Mouse (Mus musculus): Measurements from ENCODE around the gene Rnf103. TPM values are rescaled to one million over a fixed set of nuclear protein-coding genes. Genes with fewer than 3 reads are reported as not detected.
"Not testable (repeated sequence)": the region's sequence is repeated elsewhere in the genome, so short reads cannot be mapped to it uniquely, and the experiment has no call there.

The Rnf103 gene
- 3.8 and 6.5 TPM in 2 replicates for polyA plus RNA-seq (2015; fragmentation: Nextera tagmentation; extraction: Ambion mirVana)

DNA sequence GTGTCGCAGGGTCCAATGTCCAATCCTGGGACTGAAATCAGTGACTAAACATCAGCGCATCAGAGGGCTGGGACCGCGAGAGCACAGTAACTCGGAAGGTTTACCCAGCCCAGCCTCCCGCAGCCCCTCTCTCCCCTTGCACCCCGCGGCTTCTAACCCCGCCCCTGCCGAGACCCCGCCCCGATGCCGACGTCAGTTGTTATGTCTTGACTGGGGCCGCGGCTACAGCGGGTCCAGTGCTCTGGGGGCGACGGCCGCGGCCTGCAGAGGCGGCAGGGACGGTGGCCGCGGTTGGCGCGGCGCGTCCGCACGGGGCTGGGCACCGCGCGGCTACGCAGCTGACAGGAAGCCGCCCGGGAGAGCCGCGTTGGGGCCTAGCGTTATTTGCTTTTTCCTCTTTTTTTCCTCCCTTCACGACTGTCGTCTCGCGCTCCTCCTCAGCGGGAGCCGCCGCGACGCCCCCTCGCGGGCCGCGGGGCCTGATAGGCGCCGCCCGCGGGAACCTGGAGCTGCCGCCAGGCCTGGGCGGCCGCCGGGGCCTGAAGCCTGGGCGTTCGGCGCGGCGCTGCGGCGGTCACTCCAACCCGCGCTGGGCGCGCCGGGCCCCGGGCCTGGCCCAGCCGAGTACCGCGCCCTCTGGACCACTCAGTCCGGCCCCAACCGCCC is at the start of gene Rnf103:
TSS of gene Rnf103 (plus strand) at position 220 of the 666 bp plus-strand sequence.
- WGBS (ENCODE audit: insufficient replicate concordance): under 1% methylated on average over 68 of the region's 79 CpGs
- peak; percentile 92 for ATAC-seq (ENCODE audit: low read depth)
- Histone ChIP-seq H3K27ac (ENCODE audit: low read length) (peak within 1 kb of the TSS; percentile 94), H3K4me2 (ENCODE audit: low read depth, low read length) (peak within 1 kb of the TSS; percentile 78), H3K9ac (ENCODE audit: low read depth, low read length) (peak within 1 kb of the TSS; percentile 98), H3K4me1 (ENCODE audit: control insufficient read depth, low read depth, low read length) (peaks cover 2% of the 10 kb centered on the region; the same call in 1 of the 2 replicates), H3K27me3 (ENCODE audit: control insufficient read depth, insufficient read depth, low read depth, low read length) (no peaks in the 10 kb centered on the region; the same call in 1 of the 2 replicates), H3K9me3 (replicated peaks; ENCODE audit: control insufficient read depth, low read length) (no peaks in the 10 kb centered on the region), H3K36me3 (ENCODE audit: control insufficient read depth, insufficient read depth) (no peaks in the 10 kb centered on the region), H3K4me3 (ENCODE audit: low read depth, low read length) (peak within 1 kb of the TSS; percentile 90)

DNA sequence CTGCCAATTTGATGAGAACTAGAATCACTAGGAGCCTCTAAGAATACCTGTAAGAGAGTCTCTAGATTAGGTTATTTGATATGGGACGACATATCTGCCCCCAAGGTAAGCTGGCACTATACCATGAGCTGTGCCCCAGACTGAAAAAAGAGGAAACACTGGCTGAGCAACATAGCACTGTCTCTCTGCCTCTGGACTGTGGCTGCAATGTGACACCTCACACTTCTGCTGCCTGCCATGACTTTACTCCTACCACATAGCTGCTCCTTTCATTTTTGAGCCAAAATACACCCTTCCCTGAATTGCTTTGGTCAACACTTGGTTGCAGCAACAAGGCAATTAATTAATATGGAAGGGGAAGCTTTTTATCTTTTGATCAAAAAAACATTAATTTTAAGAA is 48.9 kb upstream of the Rnf103 start:
- no peak for ATAC-seq (ENCODE audit: low read depth)
- 30% methylated on average over 1 of the region's 1 CpGs for WGBS (ENCODE audit: insufficient replicate concordance)
- no peak overlapping the region for H3K27ac ChIP-seq (ENCODE audit: low read length)

GRCm38 (mm10) chr6:71445560-71445959 is 48.1 kb upstream of the Rnf103 start:
- Histone ChIP-seq H3K9me3 (replicated peaks; ENCODE audit: control insufficient read depth, low read length) (no peaks in the 10 kb centered on the region), H3K4me1 (ENCODE audit: control insufficient read depth, low read depth, low read length) (peaks cover 10% of the 10 kb centered on the region), H3K36me3 (ENCODE audit: control insufficient read depth, insufficient read depth) (no peaks in the 10 kb centered on the region), H3K9ac (ENCODE audit: low read depth, low read length) (no peak overlapping the region), H3K4me2 (ENCODE audit: low read depth, low read length) (no peak overlapping the region), H3K4me3 (ENCODE audit: low read depth, low read length) (no peak overlapping the region), H3K27me3 (ENCODE audit: control insufficient read depth, insufficient read depth, low read depth, low read length) (no peaks in the 10 kb centered on the region), H3K27ac (ENCODE audit: low read length) (no peak overlapping the region)
- WGBS (ENCODE audit: insufficient replicate concordance): 42% methylated on average over 6 of the region's 6 CpGs
- no peak for ATAC-seq (ENCODE audit: low read depth)

More for the DNA sequence above, 48.9 kb upstream of the Rnf103 start:
- Histone ChIP-seq H3K4me1 (ENCODE audit: control insufficient read depth, low read depth, low read length) (peaks cover 10% of the 10 kb centered on the region), H3K4me3 (ENCODE audit: low read depth, low read length) (no peak overlapping the region), H3K4me2 (ENCODE audit: low read depth, low read length) (no peak overlapping the region), H3K36me3 (ENCODE audit: control insufficient read depth, insufficient read depth) (no peaks in the 10 kb centered on the region), H3K9me3 (replicated peaks; ENCODE audit: control insufficient read depth, low read length) (no peaks in the 10 kb centered on the region), H3K27me3 (ENCODE audit: control insufficient read depth, insufficient read depth, low read depth, low read length) (no peaks in the 10 kb centered on the region), H3K9ac (ENCODE audit: low read depth, low read length) (no peak overlapping the region)

GRCm38 (mm10) chr6:71452792-71453191 is 40.9 kb upstream of the Rnf103 start:
- no peak overlapping the region for H3K9ac ChIP-seq (ENCODE audit: low read depth, low read length)
- H3K4me1 ChIP-seq (ENCODE audit: control insufficient read depth, low read depth, low read length): no peaks in the 10 kb centered on the region
- no peak overlapping the region for H3K4me2 ChIP-seq (ENCODE audit: low read depth, low read length)
- WGBS (ENCODE audit: insufficient replicate concordance): 31% methylated on average over 2 of the region's 2 CpGs
- H3K36me3 ChIP-seq (ENCODE audit: control insufficient read depth, insufficient read depth): no peaks in the 10 kb centered on the region
- H3K27ac ChIP-seq (ENCODE audit: low read length): no peak overlapping the region
- no peaks in the 10 kb centered on the region for H3K27me3 ChIP-seq (ENCODE audit: control insufficient read depth, insufficient read depth, low read depth, low read length)
- no peak overlapping the region for H3K4me3 ChIP-seq (ENCODE audit: low read depth, low read length)
- no peak for ATAC-seq (ENCODE audit: low read depth)
- H3K9me3 ChIP-seq (replicated peaks; ENCODE audit: control insufficient read depth, low read length): no peaks in the 10 kb centered on the region

DNA sequence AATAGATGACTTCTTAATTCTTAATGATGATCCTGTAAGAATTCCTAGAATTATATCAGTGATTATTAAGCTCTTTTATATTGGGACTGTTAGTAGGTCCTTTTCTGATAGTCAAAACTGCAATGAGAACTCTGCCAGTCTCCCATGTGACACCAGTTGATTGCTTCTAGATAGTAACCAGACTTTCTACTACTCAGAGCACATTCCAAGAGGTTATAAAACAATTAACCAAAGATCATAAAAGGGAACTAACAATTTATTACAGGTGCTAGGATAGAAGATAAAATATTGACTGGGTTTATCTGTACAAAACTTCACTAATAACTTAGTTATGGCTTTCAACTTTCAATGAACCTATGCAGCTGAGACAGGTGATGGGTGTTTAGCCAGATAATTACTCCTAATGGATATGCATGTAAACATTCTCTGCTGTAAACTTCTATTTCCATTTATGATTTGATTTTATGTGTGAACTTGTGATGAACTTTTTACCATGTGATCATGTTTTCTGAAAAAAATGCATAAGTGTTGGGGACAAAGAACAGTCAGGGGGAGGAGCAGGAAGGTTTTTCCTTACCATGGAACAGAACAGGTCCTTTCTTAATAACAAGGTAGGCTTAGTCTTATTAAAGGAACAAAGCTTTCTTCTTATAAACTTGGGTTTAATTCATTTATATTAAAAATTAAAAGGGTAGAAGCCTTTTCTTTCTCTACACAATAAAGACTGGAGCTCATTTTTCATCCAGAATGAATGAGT is 39.5 kb upstream of the Rnf103 start:
- not testable (repeated sequence) for H3K4me1 ChIP-seq (ENCODE audit: control insufficient read depth, low read depth, low read length); H3K4me3 ChIP-seq (ENCODE audit: low read depth, low read length); H3K4me2 ChIP-seq (ENCODE audit: low read depth, low read length); H3K9me3 ChIP-seq (replicated peaks; ENCODE audit: control insufficient read depth, low read length); H3K27ac ChIP-seq (ENCODE audit: low read length); ATAC-seq (ENCODE audit: low read depth); H3K27me3 ChIP-seq (ENCODE audit: control insufficient read depth, insufficient read depth, low read depth, low read length); H3K36me3 ChIP-seq (ENCODE audit: control insufficient read depth, insufficient read depth); H3K9ac ChIP-seq (ENCODE audit: low read depth, low read length)

GRCm38 (mm10) chr6:71457956-71458608 is 35.6 kb upstream of the Rnf103 start:
- ATAC-seq (ENCODE audit: low read depth): no peak
- H3K9me3 ChIP-seq (replicated peaks; ENCODE audit: control insufficient read depth, low read length): no peaks in the 10 kb centered on the region
- H3K4me1 ChIP-seq (ENCODE audit: control insufficient read depth, low read depth, low read length): no peaks in the 10 kb centered on the region
- no peak overlapping the region for H3K27ac ChIP-seq (ENCODE audit: low read length)
- no peaks in the 10 kb centered on the region for H3K27me3 ChIP-seq (ENCODE audit: control insufficient read depth, insufficient read depth, low read depth, low read length)
- H3K4me3 ChIP-seq (ENCODE audit: low read depth, low read length): no peak overlapping the region
- H3K36me3 ChIP-seq (ENCODE audit: control insufficient read depth, insufficient read depth): no peaks in the 10 kb centered on the region
- H3K9ac ChIP-seq (ENCODE audit: low read depth, low read length): no peak overlapping the region
- WGBS (ENCODE audit: insufficient replicate concordance): 35% methylated on average over 8 of the region's 8 CpGs
- no peak overlapping the region for H3K4me2 ChIP-seq (ENCODE audit: low read depth, low read length)

- H3K9ac ChIP-seq (ENCODE audit: low read depth, low read length): no peak overlapping the region
- no peak overlapping the region for H3K4me3 ChIP-seq (ENCODE audit: low read depth, low read length)
- H3K9me3 ChIP-seq (replicated peaks; ENCODE audit: control insufficient read depth, low read length): no peaks in the 10 kb centered on the region
- no peak overlapping the region for H3K27ac ChIP-seq (ENCODE audit: low read length)
- WGBS (ENCODE audit: insufficient replicate concordance): 71% methylated on average over 3 of the region's 3 CpGs
- H3K4me2 ChIP-seq (ENCODE audit: low read depth, low read length): no peak overlapping the region
- no peaks in the 10 kb centered on the region for H3K27me3 ChIP-seq (ENCODE audit: control insufficient read depth, insufficient read depth, low read depth, low read length)
- no peak for ATAC-seq (ENCODE audit: low read depth)
- H3K4me1 ChIP-seq (ENCODE audit: control insufficient read depth, low read depth, low read length): no peaks in the 10 kb centered on the region
- no peaks in the 10 kb centered on the region for H3K36me3 ChIP-seq (ENCODE audit: control insufficient read depth, insufficient read depth)
These were observed 28.5 kb upstream of the Rnf103 start for GRCm38 (mm10) chr6:71465146-71465545.

DNA sequence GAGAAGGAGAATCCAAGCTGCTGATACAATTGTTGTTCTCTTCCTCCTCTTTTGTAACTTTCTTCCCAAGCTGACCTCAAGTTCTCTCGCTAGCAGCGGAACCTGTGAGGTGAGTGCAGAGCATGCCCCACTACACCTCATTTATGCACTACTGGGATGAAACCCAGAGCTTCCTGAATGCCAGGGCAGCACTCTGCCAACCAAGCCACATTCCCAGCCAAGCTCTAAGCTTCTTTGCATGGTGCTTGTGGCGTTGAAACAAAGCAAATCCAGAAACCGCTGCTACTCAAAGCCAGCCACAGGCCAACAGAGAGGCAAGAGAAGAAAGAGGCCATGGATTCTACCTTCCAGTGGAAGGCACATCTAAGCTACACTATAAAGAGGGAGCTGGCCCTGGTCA is 25.9 kb upstream of the Rnf103 start:
- no peaks in the 10 kb centered on the region for H3K9me3 ChIP-seq (replicated peaks; ENCODE audit: control insufficient read depth, low read length)
- H3K36me3 ChIP-seq (ENCODE audit: control insufficient read depth, insufficient read depth): no peaks in the 10 kb centered on the region
- H3K9ac ChIP-seq (ENCODE audit: low read depth, low read length): no peak overlapping the region
- H3K27me3 ChIP-seq (ENCODE audit: control insufficient read depth, insufficient read depth, low read depth, low read length): no peaks in the 10 kb centered on the region
- H3K4me1 ChIP-seq (ENCODE audit: control insufficient read depth, low read depth, low read length): no peaks in the 10 kb centered on the region
- ATAC-seq (ENCODE audit: low read depth): no peak
- no peak overlapping the region for H3K4me3 ChIP-seq (ENCODE audit: low read depth, low read length)
- WGBS (ENCODE audit: insufficient replicate concordance): 72% methylated on average over 4 of the region's 4 CpGs
- no peak overlapping the region for H3K27ac ChIP-seq (ENCODE audit: low read length)
- no peak overlapping the region for H3K4me2 ChIP-seq (ENCODE audit: low read depth, low read length)

GRCm38 (mm10) chr6:71469291-71469690 is 24.4 kb upstream of the Rnf103 start:
- no peak overlapping the region for H3K9ac ChIP-seq (ENCODE audit: low read depth, low read length)
- no peaks in the 10 kb centered on the region for H3K27me3 ChIP-seq (ENCODE audit: control insufficient read depth, insufficient read depth, low read depth, low read length)
- no peaks in the 10 kb centered on the region for H3K36me3 ChIP-seq (ENCODE audit: control insufficient read depth, insufficient read depth)
- no peak overlapping the region for H3K27ac ChIP-seq (ENCODE audit: low read length)
- no peaks in the 10 kb centered on the region for H3K4me1 ChIP-seq (ENCODE audit: control insufficient read depth, low read depth, low read length)
- H3K4me2 ChIP-seq (ENCODE audit: low read depth, low read length): no peak overlapping the region
- H3K4me3 ChIP-seq (ENCODE audit: low read depth, low read length): no peak overlapping the region
- ATAC-seq (ENCODE audit: low read depth): no peak
- WGBS (ENCODE audit: insufficient replicate concordance): 40% methylated on average over 3 of the region's 3 CpGs
- H3K9me3 ChIP-seq (replicated peaks; ENCODE audit: control insufficient read depth, low read length): no peaks in the 10 kb centered on the region

Data from liver, embryonic 16.5 days (tissue).